Mouse (Mus musculus) thymus, adult 2 months (tissue): ENCODE results near the gene Fscn1.

ENCODE experiments used
- CTCF ChIP-seq: fragments of 200-500 bp; IDR thresholded peaks from 2 replicates; pipeline ENCODE4 v1.5.1; 2012; ENCODE audit warnings: mild to moderate bottlenecking, control low read depth, low read length, moderate library complexity, borderline replicate concordance; ENCODE audit not compliant: control insufficient read depth, poor library complexity, insufficient read depth; ENCODE audit errors: extremely low read depth
- POLR2A ChIP-seq: fragments of 200-500 bp; IDR thresholded peaks from 2 replicates; pipeline ENCODE4 v1.6.1; 2012; ENCODE audit warnings: mild to moderate bottlenecking, low read length, control low read depth, moderate library complexity; ENCODE audit not compliant: control insufficient read depth, poor library complexity, insufficient read depth; ENCODE audit errors: extremely low read depth

- TF ChIP-seq POLR2A, result no peak
- TF ChIP-seq CTCF, result peak; percentile 97
Observed at GRCm38 (mm10) chr5:142936336-142936719, 23.8 kb upstream of the Fscn1 start.
